Mouse (Mus musculus): ENCODE data around the gene Rabgef1.
"Not testable (repeated sequence)": the region's sequence is repeated elsewhere in the genome, so short reads cannot be mapped to it uniquely, and the experiment has no call there.

Gene Rabgef1

GRCm38 (mm10) chr5:130205441-130206023, 33.9 kb downstream of the Rabgef1 start:
- no peak for DNase-seq (ENCODE audit: extremely low spot score, low read depth, low spot score)

- no peak for DNase-seq (ENCODE audit: extremely low spot score, low read depth, low spot score)
Measured at GRCm38 (mm10) chr5:130207299-130207698, 35.7 kb downstream of the Rabgef1 start.

GRCm38 (mm10) chr5:130212956-130213355, 41.4 kb downstream of the Rabgef1 start:
- no peak for DNase-seq (ENCODE audit: extremely low spot score, low read depth, low spot score)

- no peak for DNase-seq (ENCODE audit: extremely low spot score, low read depth, low spot score)
Measured at GRCm38 (mm10) chr5:130216781-130217180, 45.2 kb downstream of the Rabgef1 start, which contains the start of gene Tmem248. Gene Tmem248, plus strand, starts transcription at chr5:130217081.

GRCm38 (mm10) chr5:130217406-130217805, 45.8 kb downstream of the Rabgef1 start:
- no peak for DNase-seq (ENCODE audit: extremely low spot score, low read depth, low spot score)

- no peak for DNase-seq (ENCODE audit: extremely low spot score, low read depth, low spot score)
Measured at GRCm38 (mm10) chr5:130218336-130218735, 46.7 kb downstream of the Rabgef1 start.

- DNase-seq (ENCODE audit: extremely low spot score, low read depth, low spot score) = no peak
Measured at GRCm38 (mm10) chr5:130221316-130221715, 49.7 kb downstream of the Rabgef1 start.

- peak; percentile 14 for DNase-seq (ENCODE audit: extremely low spot score, low read depth, low spot score)
Measured at GRCm38 (mm10) chr5:130221760-130222145, 50.2 kb downstream of the Rabgef1 start.

GRCm38 (mm10) chr5:130222146-130223004, 50.8 kb downstream of the Rabgef1 start:
- DNase-seq (ENCODE audit: extremely low spot score, low read depth, low spot score) = peak; percentile 60

- no peak for DNase-seq (ENCODE audit: extremely low spot score, low read depth, low spot score)
Measured at GRCm38 (mm10) chr5:130226790-130227189, 55.2 kb downstream of the Rabgef1 start.

- DNase-seq (ENCODE audit: extremely low spot score, low read depth, low spot score) = no peak
Measured at GRCm38 (mm10) chr5:130228120-130228519, 56.5 kb downstream of the Rabgef1 start.

- no peak for DNase-seq (ENCODE audit: extremely low spot score, low read depth, low spot score)
Measured at GRCm38 (mm10) chr5:130236302-130236701, 64.7 kb downstream of the Rabgef1 start.

- DNase-seq (ENCODE audit: extremely low spot score, low read depth, low spot score) = no peak
Measured at GRCm38 (mm10) chr5:130239236-130239635, 67.6 kb downstream of the Rabgef1 start.

- no peak for DNase-seq (ENCODE audit: extremely low spot score, low read depth, low spot score)
Measured at GRCm38 (mm10) chr5:130239856-130240255, 68.3 kb downstream of the Rabgef1 start.

- DNase-seq (ENCODE audit: extremely low spot score, low read depth, low spot score) = no peak
Measured at GRCm38 (mm10) chr5:130241426-130241825, 69.8 kb downstream of the Rabgef1 start.

- no peak for DNase-seq (ENCODE audit: extremely low spot score, low read depth, low spot score)
Measured at GRCm38 (mm10) chr5:130247823-130248222, 76.2 kb downstream of the Rabgef1 start.

GRCm38 (mm10) chr5:130254164-130255016, 82.8 kb downstream of the Rabgef1 start:
- DNase-seq (ENCODE audit: extremely low spot score, low read depth, low spot score) = no peak

GRCm38 (mm10) chr5:130255017-130255720, 83.6 kb downstream of the Rabgef1 start, which contains the start of the genes Sbds and Tyw1:
Gene Sbds, minus strand, starts transcription at chr5:130255530.
Gene Tyw1, plus strand, starts transcription at chr5:130255619.
- DNase-seq (ENCODE audit: extremely low spot score, low read depth, low spot score) = peak; percentile 97

- not testable (repeated sequence) for DNase-seq (ENCODE audit: extremely low spot score, low read depth, low spot score)
Measured at GRCm38 (mm10) chr5:130255799-130256525, 84.4 kb downstream of the Rabgef1 start.
